Mouse (Mus musculus): ENCODE results near the gene Slc4a7.
A peak's percentile ranks its signal among the peaks of the same experiment; 100 is the strongest.
"Not testable (repeated sequence)": the region's sequence is repeated elsewhere in the genome, so short reads cannot be mapped to it uniquely, and the experiment has no call there.

Slc4a7 gene

GRCm38 (mm10) chr14:14800332-14800731 lies 98.3 kb downstream of the Slc4a7 start:
- no peak for DNase-seq (ENCODE audit: low spot score in 2 of 2)

GRCm38 (mm10) chr14:14800810-14801209 lies 98.7 kb downstream of the Slc4a7 start:
- no peak for DNase-seq (ENCODE audit: low spot score in 2 of 2)

GRCm38 (mm10) chr14:14803115-14803514 lies 101.0 kb downstream of the Slc4a7 start, which contains the start of gene Nek10:
Nek10 (plus strand) TSS chr14:14803415.
- DNase-seq (ENCODE audit: low spot score in 2 of 2) = not testable (repeated sequence)

GRCm38 (mm10) chr14:14803921-14804517 lies 101.9 kb downstream of the Slc4a7 start:
- DNase-seq (ENCODE audit: low spot score in 2 of 2) = no peak

- no peak for DNase-seq (ENCODE audit: low spot score in 2 of 2)
Observed at GRCm38 (mm10) chr14:14804518-14805212, 102.6 kb downstream of the Slc4a7 start.

GRCm38 (mm10) chr14:14832520-14833240 lies 130.6 kb downstream of the Slc4a7 start:
- peak; percentile 4 to 71 for DNase-seq (ENCODE audit: low spot score in 2 of 2)

- no peak for DNase-seq (ENCODE audit: low spot score in 2 of 2)
Observed at GRCm38 (mm10) chr14:14833498-14833897, 131.4 kb downstream of the Slc4a7 start.

GRCm38 (mm10) chr14:14834266-14834665 lies 132.2 kb downstream of the Slc4a7 start:
- DNase-seq (ENCODE audit: low spot score in 2 of 2) = no peak

- DNase-seq (ENCODE audit: low spot score in 2 of 2) = no peak
Observed at GRCm38 (mm10) chr14:14837627-14838026, 135.5 kb downstream of the Slc4a7 start.

- DNase-seq (ENCODE audit: low spot score in 2 of 2) = no peak
Observed at GRCm38 (mm10) chr14:14838109-14838508, 136.0 kb downstream of the Slc4a7 start.

- DNase-seq (ENCODE audit: low spot score in 2 of 2) = no peak
Observed at GRCm38 (mm10) chr14:14842734-14843530, 140.9 kb downstream of the Slc4a7 start.

Data from urinary bladder, adult 18-20 months (tissue).